Mouse (Mus musculus) ES-E14 (cell line): ENCODE measurements around the gene Arhgef39. TPM values are rescaled to one million over a fixed set of nuclear protein-coding genes. Genes with fewer than 3 reads are reported as not detected.

Experiments
- DNase-seq: peaks from one replicate; pipeline ENCODE4 v3.0.0-alpha.2; 2013; ENCODE audit warnings: low read depth, low spot score
- H3K27ac ChIP-seq: 2 replicates; pipeline ENCODE4 v1.5.1; 2012; ENCODE audit warnings: low read depth, mild to moderate bottlenecking, low read length, moderate library complexity, mixed read lengths; ENCODE audit not compliant: poor library complexity, insufficient read depth, severe bottlenecking
- H3K36me3 ChIP-seq: 2 replicates; pipeline ENCODE4 v1.6.1; 2012; ENCODE audit warnings: mild to moderate bottlenecking, low read length, moderate library complexity, mixed read lengths; ENCODE audit not compliant: control insufficient read depth, poor library complexity, insufficient read depth, severe bottlenecking
- H3K4me1 ChIP-seq, 2 experiments: fragments of 150-350 bp in 1 of 2; sonication (generic) in 1 of 2; 2 replicates each; pipeline ENCODE4 v1.6.1; 2012; ENCODE audit warnings: low read length in 2 of 2, mild to moderate bottlenecking in 1 of 2, mixed read lengths in 1 of 2; ENCODE audit not compliant: control insufficient read depth in 2 of 2, insufficient read depth in 2 of 2, poor library complexity in 1 of 2
- H3K4me3 ChIP-seq, 2 experiments: fragments of 150-350 bp in 1 of 2; sonication (generic) in 1 of 2; 2 replicates each; pipeline ENCODE4 v1.5.1; 2012; ENCODE audit warnings: low read length in 2 of 2, low read depth in 1 of 2, mild to moderate bottlenecking in 1 of 2, mixed read lengths in 1 of 2; ENCODE audit not compliant: insufficient read depth in 1 of 2, poor library complexity in 1 of 2, severe bottlenecking in 1 of 2
- H3K9ac ChIP-seq: 2 replicates; pipeline ENCODE4 v1.6.1; 2012; ENCODE audit warnings: low read depth, mild to moderate bottlenecking, low read length, mixed read lengths; ENCODE audit not compliant: poor library complexity, insufficient read depth, severe bottlenecking
- H3K9me3 ChIP-seq: fragments of 150-350 bp; sonication (generic); 2 replicates; pipeline ENCODE4 v1.6.1; 2012; ENCODE audit warnings: low read depth, mild to moderate bottlenecking, low read length; ENCODE audit not compliant: control insufficient read depth, insufficient read depth
- CHD2 ChIP-seq: IDR thresholded peaks from 2 replicates; pipeline ENCODE4 v1.6.1; 2014; ENCODE audit warnings: mild to moderate bottlenecking, low read depth, low read length, inconsistent platforms
- HCFC1 ChIP-seq: IDR thresholded peaks from 2 replicates; pipeline ENCODE4 v1.6.1; 2012; ENCODE audit warnings: low read length, inconsistent platforms, borderline replicate concordance; ENCODE audit not compliant: insufficient read depth
- MAFK ChIP-seq: IDR thresholded peaks from 2 replicates; pipeline ENCODE4 v1.6.1; 2014; ENCODE audit warnings: mild to moderate bottlenecking, low read depth, low read length, inconsistent platforms; ENCODE audit not compliant: insufficient read depth
- ZC3H11A ChIP-seq: IDR thresholded peaks from 2 replicates; pipeline ENCODE4 v1.6.1; 2012; ENCODE audit warnings: low read depth, mild to moderate bottlenecking, inconsistent platforms, low read length, borderline replicate concordance
- ZNF384 ChIP-seq: IDR thresholded peaks from 2 replicates; pipeline ENCODE4 v1.6.1; 2012; ENCODE audit warnings: low read depth, low read length, inconsistent platforms
- in situ Hi-C, 2 experiments: fragments of 600-800 bp; cut with MboI; formaldehyde crosslinking; loops; one replicate each; pipeline ENCODE4 v1.15.1; 2025; ENCODE audit warnings: low sequenced_read_pairs in 2 of 2, inconsistent platforms in 1 of 2; ENCODE audit not compliant: unreplicated experiment in 2 of 2
- total RNA-seq: library from RNA; depleted of rRNA; stranded (reverse); fragments of 300-350 nt; gene quantifications from 2 replicates; pipeline ENCODE4 v1.2.3, GENCODE M21; 2012

The Arhgef39 gene
- total RNA-seq, 1 experiment = 32.1 TPM

DNA sequence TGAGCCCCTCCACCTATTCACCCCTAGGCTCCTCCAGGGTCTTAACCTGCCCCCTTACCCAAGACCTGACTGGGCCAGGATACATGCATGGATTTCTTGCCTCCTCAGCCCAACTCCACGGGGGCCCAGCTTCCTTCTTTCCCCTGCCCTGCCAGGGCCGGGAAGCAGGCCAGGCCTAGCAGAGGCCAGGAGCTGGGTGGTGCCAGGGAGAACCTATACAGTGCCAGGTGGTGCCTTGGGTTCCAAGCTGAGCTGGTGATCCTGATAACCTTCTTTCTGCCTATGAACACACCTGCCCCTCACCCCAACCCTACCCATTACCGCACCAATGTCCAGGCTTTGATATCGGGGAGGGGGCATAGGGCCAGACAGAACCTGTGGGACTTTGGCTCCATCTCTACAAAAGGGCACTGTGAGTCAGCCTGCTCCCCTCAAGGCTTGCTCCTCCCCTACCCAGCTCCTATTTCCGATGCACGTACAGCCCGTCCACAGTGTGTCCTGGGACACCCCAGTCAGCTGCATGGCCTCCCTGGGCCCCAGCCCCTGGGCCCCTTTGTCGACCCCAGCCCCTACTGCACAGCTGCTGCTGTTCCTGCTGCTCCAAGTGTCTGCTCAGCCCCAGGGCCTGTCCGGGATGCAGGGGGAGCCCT lies 7.2 kb upstream of the Arhgef39 start, which contains the start of gene Car9:
Gene Car9 (plus strand): TSS at position 431 of the 650 bp plus-strand sequence.
- in situ Hi-C loops = no loop called here
- no peak for DNase-seq
- Histone ChIP-seq H3K9me3 (no peaks in the 10 kb centered on the region), H3K36me3 (no peaks in the 10 kb centered on the region), H3K27ac (no peak within 1 kb of the TSS), H3K9ac (no peak within 1 kb of the TSS), H3K4me3 (no peak within 1 kb of the TSS; a peak in 1 of 4 replicates), H3K4me1 (peaks cover 0 to 17% of the 10 kb centered on the region in 2 experiments; a peak in 3 of 4 replicates)
- TF ChIP-seq CHD2 (no peak), HCFC1 (no peak), ZNF384 (no peak), ZC3H11A (no peak), MAFK (no peak)

DNA sequence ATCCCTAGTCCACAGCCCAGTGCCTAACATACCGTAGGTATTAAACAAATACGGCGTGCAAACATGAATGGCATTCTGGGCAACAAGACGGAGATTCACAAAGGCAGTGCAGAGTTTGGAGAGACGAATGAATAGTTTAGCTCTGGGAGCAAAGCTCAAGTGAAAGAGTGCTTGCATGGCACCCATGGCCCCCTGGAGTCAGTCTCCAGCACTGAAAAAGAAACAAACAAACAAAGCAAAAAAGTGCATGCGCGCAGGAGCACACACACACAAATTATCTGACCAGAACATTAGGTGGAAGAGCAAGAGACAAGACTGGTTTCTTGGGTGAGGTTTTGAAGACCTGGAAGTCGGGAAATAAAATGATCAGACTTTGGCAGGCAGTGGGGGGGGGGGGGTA lies 6.6 kb upstream of the Arhgef39 start:
- no peak for DNase-seq
- no peaks in the 10 kb centered on the region for H3K9me3 ChIP-seq
- TF ChIP-seq ZNF384 (no peak), CHD2 (no peak), ZC3H11A (no peak), MAFK (no peak), HCFC1 (no peak)

DNA sequence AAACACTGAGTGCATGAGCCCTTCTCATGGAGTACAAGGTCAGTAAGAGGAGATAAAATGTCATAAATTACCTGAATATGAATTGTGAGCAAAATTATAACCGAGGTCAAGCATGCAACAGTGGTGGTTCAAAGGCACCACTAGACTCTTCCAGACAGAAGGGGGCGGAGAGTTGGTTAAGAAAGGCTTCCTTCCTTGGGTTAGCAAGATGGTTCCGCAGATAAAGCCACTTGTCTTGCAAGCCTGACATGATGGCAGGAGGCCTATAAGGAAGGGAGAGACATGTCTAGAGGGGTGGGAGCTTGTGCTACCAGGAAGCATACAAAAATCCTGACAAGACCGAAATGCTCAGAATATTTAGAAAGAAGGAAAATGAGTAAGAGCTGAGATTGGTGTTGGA lies 4.8 kb upstream of the Arhgef39 start:
- no peak for TF ChIP-seq CHD2
- TF ChIP-seq MAFK = no peak
- TF ChIP-seq HCFC1 = no peak
- TF ChIP-seq ZNF384 = no peak
- TF ChIP-seq ZC3H11A = no peak
- Histone ChIP-seq H3K9me3 (no peaks in the 10 kb centered on the region), H3K36me3 (no peaks in the 10 kb centered on the region), H3K4me3 (no peak overlapping the region), H3K9ac (no peak overlapping the region), H3K27ac (no peak overlapping the region), H3K4me1 (peaks cover 0 to 12% of the 10 kb centered on the region in 2 experiments; a peak in 2 of 4 replicates)
- no peak for DNase-seq
- in situ Hi-C loops = no loop called here

More for the DNA sequence above, 6.6 kb upstream of the Arhgef39 start:
- Histone ChIP-seq H3K4me1 (peaks cover 0 to 17% of the 10 kb centered on the region in 2 experiments; a peak in 2 of 4 replicates), H3K9ac (no peak overlapping the region), H3K36me3 (no peaks in the 10 kb centered on the region), H3K27ac (no peak overlapping the region), H3K4me3 (no peak overlapping the region)
- in situ Hi-C loops = no loop called here

DNA sequence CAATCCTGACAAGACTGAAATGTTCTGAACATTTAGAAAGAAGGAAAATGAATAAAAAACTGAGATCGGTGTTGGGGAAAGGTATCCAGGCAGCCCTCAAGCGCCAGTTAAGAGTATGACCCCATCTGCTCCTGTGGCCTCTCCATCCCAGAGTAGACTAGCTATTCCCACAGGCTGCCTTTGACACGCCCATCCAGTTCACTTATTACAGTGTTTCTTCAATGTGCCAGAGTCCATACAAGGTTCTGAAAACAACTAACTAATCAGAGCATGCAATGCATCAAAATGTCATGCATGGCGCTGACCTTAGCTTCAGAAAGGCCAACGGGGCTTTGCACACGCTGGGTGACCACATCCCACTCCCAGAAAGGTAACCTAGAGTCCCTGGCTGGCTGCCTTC lies 4.0 kb upstream of the Arhgef39 start:
- Histone ChIP-seq H3K27ac (no peak overlapping the region), H3K36me3 (no peaks in the 10 kb centered on the region), H3K4me1 (peaks cover 0 to 6% of the 10 kb centered on the region in 2 experiments; a peak in 1 of 4 replicates), H3K4me3 (no peak overlapping the region), H3K9me3 (no peaks in the 10 kb centered on the region), H3K9ac (no peak overlapping the region)
- DNase-seq = no peak
- in situ Hi-C loops = no loop called here
- TF ChIP-seq ZNF384 (no peak), HCFC1 (no peak), MAFK (no peak), ZC3H11A (no peak), CHD2 (no peak)

GRCm38 (mm10) chr4:43503041-43503440 lies 3.5 kb upstream of the Arhgef39 start:
- no peak overlapping the region for H3K9ac ChIP-seq
- TF ChIP-seq MAFK (no peak), ZC3H11A (no peak), ZNF384 (no peak), CHD2 (no peak), HCFC1 (no peak)
- no peaks in the 10 kb centered on the region for H3K36me3 ChIP-seq
- no peaks in the 10 kb centered on the region for H3K9me3 ChIP-seq
- no peak overlapping the region for H3K27ac ChIP-seq
- peaks cover 0 to 7% of the 10 kb centered on the region in 2 experiments; a peak in 1 of 4 replicates for H3K4me1 ChIP-seq
- no peak for DNase-seq
- no peak overlapping the region for H3K4me3 ChIP-seq
- in situ Hi-C loops = no loop called here
